Comparison of ENCODE assay signal across 9 mouse cellular contexts in genomic region chr8:89040751-89041420, GRCm38 (mm10). TPM values are rescaled to one million over a fixed set of nuclear protein-coding genes. Genes with fewer than 3 reads are reported as not detected.
DNase-seq lines count a peak whose midpoint lies in the region; ATAC-seq and TF ChIP-seq lines count a peak whose summit lies in the region.
"Had no signal": no experiment of that assay in that cellular context is flagged by ENCODE, and none has a peak within 500 bp of the region (broad histone marks: within the 10 kb centered on the region; RNA-seq: fewer than 3 reads in every experiment).

No protein-coding gene starts in this region.

- no peak overlapping the region for H3K27ac ChIP-seq in lung, embryonic 14.5 days (ENCODE audit: low read depth)
- peak overlapping the region; percentile 99 for H3K27ac ChIP-seq in forebrain, embryonic 14.5 days (ENCODE audit: low read depth, low read length)
- peak overlapping the region; percentile 98 for H3K27ac ChIP-seq in neural tube, embryonic 12.5 days
- H3K27ac ChIP-seq: macrophage had no signal

- H3K9ac ChIP-seq in lung, embryonic 14.5 days: no peak overlapping the region; the same call in 1 of the 2 replicates
- H3K9ac ChIP-seq in forebrain, embryonic 14.5 days (ENCODE audit: low read length): peak overlapping the region; percentile 99
- H3K9ac ChIP-seq in neural tube, embryonic 12.5 days: peak overlapping the region; percentile 98

- no peaks in the 10 kb centered on the region for H3K36me3 ChIP-seq in lung, embryonic 14.5 days (ENCODE audit: insufficient read depth)
- no peaks in the 10 kb centered on the region for H3K36me3 ChIP-seq in forebrain, embryonic 14.5 days (ENCODE audit: control insufficient read depth, insufficient read depth, low read length)
- H3K36me3 ChIP-seq in neural tube, embryonic 12.5 days: no peaks in the 10 kb centered on the region

- DNase-seq in lung, embryonic 14.5 days: no peak
- no peak for DNase-seq in lung, postnatal 36 days
- DNase-seq in forebrain, embryonic 14.5 days (ENCODE audit: low spot score): no peak
- DNase-seq in kidney, postnatal 25 days: peak; percentile 68 to 88
- DNase-seq in left cerebral cortex, adult 18-20 months (ENCODE audit: low spot score in 2 of 2): no peak

- 2% methylated on average over 40 of the region's 40 CpGs for WGBS in lung, embryonic 14.5 days
- under 1% methylated on average over 38 of the region's 40 CpGs for WGBS in forebrain, embryonic 14.5 days
- under 1% methylated on average over 40 of the region's 40 CpGs for WGBS in neural tube, embryonic 12.5 days

- peak overlapping the region; percentile 77 for H3K4me2 ChIP-seq in lung, embryonic 14.5 days
- H3K4me2 ChIP-seq in forebrain, embryonic 14.5 days (ENCODE audit: low read length): peak overlapping the region; percentile 75
- peak overlapping the region; percentile 81 for H3K4me2 ChIP-seq in neural tube, embryonic 12.5 days (replicated peaks)

- no peak for TF ChIP-seq CTCF in lung, embryonic 14.5 days (IDR thresholded peaks at IDR 0.05; ENCODE audit: low read depth)

- peaks cover 2% of the 10 kb centered on the region; the same call in 1 of the 2 replicates for H3K4me1 ChIP-seq in lung, embryonic 14.5 days (ENCODE audit: insufficient read depth)
- H3K4me1 ChIP-seq in forebrain, embryonic 14.5 days (ENCODE audit: control insufficient read depth, insufficient read depth, low read length): peaks cover 14% of the 10 kb centered on the region
- peaks cover 16% of the 10 kb centered on the region for H3K4me1 ChIP-seq in neural tube, embryonic 12.5 days

- peak overlapping the region; percentile 46 for H3K4me3 ChIP-seq in lung, embryonic 14.5 days (ENCODE audit: low read depth, low read length)
- peak overlapping the region; percentile 71 for H3K4me3 ChIP-seq in forebrain, embryonic 14.5 days (ENCODE audit: low read depth, low read length)
- H3K4me3 ChIP-seq in neural tube, embryonic 12.5 days: peak overlapping the region; percentile 83

- H3K9me3 ChIP-seq in lung, embryonic 14.5 days (ENCODE audit: low read depth, low read length): no peaks in the 10 kb centered on the region
- no peaks in the 10 kb centered on the region for H3K9me3 ChIP-seq in forebrain, embryonic 14.5 days (replicated peaks; ENCODE audit: control insufficient read depth, low read length)
- H3K9me3 ChIP-seq in neural tube, embryonic 12.5 days: no peaks in the 10 kb centered on the region

- no peak for ATAC-seq in lung, embryonic 14.5 days (ENCODE audit: insufficient read depth)
- ATAC-seq in forebrain, embryonic 14.5 days: no peak
- no peak for ATAC-seq in neural tube, embryonic 12.5 days (ENCODE audit: low FRiP score, low read depth)
- ATAC-seq in monocyte, adult 5-6 weeks (replicated peaks; ENCODE audit: insufficient number of reproducible peaks, low FRiP score, low TSS enrichment, poor library complexity, severe bottlenecking): no peak
- no peak for ATAC-seq in activated CD4-positive, CD25-positive, alpha-beta regulatory T cell, adult 4 months

- peaks cover 97% of the 10 kb centered on the region for H3K27me3 ChIP-seq in lung, embryonic 14.5 days (ENCODE audit: insufficient read depth, low read length)
- H3K27me3 ChIP-seq in forebrain, embryonic 14.5 days (replicated peaks; ENCODE audit: control insufficient read depth, insufficient read depth, low read length): no peaks in the 10 kb centered on the region
- H3K27me3 ChIP-seq in neural tube, embryonic 12.5 days (replicated peaks): 0 out of 2 replicates have a peak, but pooled peaks cover 4% of the 10 kb centered on the region

RNA-seq across cellular contexts. Expression of gene Sall1, which starts 3.1 kb away (rescaled TPM):
- polyA plus RNA-seq in lung, embryonic 14.5 days (2014; fragmentation: Nextera tagmentation; extraction: Ambion mirVana): 0.05 and 0.08 TPM in 2 replicates
- polyA plus RNA-seq in forebrain, embryonic 14.5 days (2014; fragmentation: Nextera tagmentation; extraction: Ambion mirVana): 14.8 and 16.0 TPM in 2 replicates
- 26.0 and 26.6 TPM in 2 replicates for polyA plus RNA-seq in neural tube, embryonic 12.5 days (2016; fragmentation: Nextera tagmentation; extraction: Ambion mirVana)
- total RNA-seq in left cerebral cortex, adult 18-20 months (2021): 10 to 100 TPM; 12.5 to 12.7 TPM
- total RNA-seq in monocyte, adult 5-6 weeks (2017): not detected in 3 replicates
- polyA plus RNA-seq in activated CD4-positive, CD25-positive, alpha-beta regulatory T cell, adult 4 months (2017; shearing (Covaris generic)): not detected
- polyA plus RNA-seq: macrophage had no signal

Comparison
In these comparisons a context has a peak if more than half of its experiments do, and no peak if none do; other contexts are left out.
1. DNase-seq: peak in kidney, postnatal 25 days (2 of 2); none in lung, embryonic 14.5 days (single experiment), lung, postnatal 36 days (single experiment), forebrain, embryonic 14.5 days (single experiment) and left cerebral cortex, adult 18-20 months (0 of 2).
2. RNA of gene Sall1, which starts 3.1 kb away (polyA plus RNA-seq): 26.0 to 26.6 TPM in neural tube, embryonic 12.5 days and 14.8 to 16.0 TPM in forebrain, embryonic 14.5 days; 0.05 to 0.08 TPM in lung, embryonic 14.5 days and not detected in activated CD4-positive, CD25-positive, alpha-beta regulatory T cell, adult 4 months; every median in the first group is over 10 times any median in the second.
3. Peak in every context shown above with its lines, with median percentiles within 50 percentile points of each other: H3K4me2 ChIP-seq and H3K4me3 ChIP-seq.